Mouse (Mus musculus): ENCODE measurements around the gene Comtd1.

- no peak for TF ChIP-seq CTCF (IDR thresholded peaks at IDR 0.05; ENCODE audit: control insufficient read depth, insufficient read depth, insufficient replicate concordance, low read depth, low read length)
- no peak for TF ChIP-seq POLR2A (IDR thresholded peaks at IDR 0.05; ENCODE audit: control insufficient read depth, low read depth, low read length)
Observed at GRCm38 (mm10) chr14:21823897-21824296, 24.9 kb downstream of the Comtd1 start.
